Mouse (Mus musculus): ENCODE data around the gene Dpm1. TPM values are rescaled to one million over a fixed set of nuclear protein-coding genes. Genes with fewer than 3 reads are reported as not detected.

Gene Dpm1
- polyA plus RNA-seq, 1 experiment, result 54.7 TPM

DNA sequence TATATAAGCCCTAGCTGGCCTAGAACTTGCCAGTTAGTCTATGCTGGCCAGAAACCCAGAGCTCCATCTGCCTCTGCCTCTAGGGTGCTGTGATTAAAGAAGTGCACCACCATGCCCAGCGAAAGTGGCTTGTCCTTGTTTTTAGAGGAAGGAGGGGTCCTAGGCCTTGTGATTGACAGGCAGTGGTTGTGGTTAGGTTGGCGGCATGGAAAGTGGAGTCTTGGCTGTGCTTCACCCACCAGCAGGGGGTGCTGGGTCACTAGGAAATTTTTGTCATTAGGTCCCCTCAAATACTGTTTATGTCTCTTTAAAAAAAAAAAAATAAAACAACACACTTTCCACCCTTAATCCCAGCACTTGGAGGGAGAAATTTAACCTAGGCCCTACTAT lies 18.5 kb upstream of the Dpm1 start:
- Histone ChIP-seq H3K4me1 (ENCODE audit: control insufficient read depth, insufficient read depth, low read length) (peaks cover under 1% of the 10 kb centered on the region), H3K27ac (ENCODE audit: insufficient read depth, low read length) (no peak overlapping the region), H3K36me3 (ENCODE audit: control insufficient read depth, insufficient read depth, low read length, poor library complexity, severe bottlenecking) (no peaks in the 10 kb centered on the region), H3K27me3 (ENCODE audit: control insufficient read depth, insufficient read depth, low read length, poor library complexity, severe bottlenecking) (no peaks in the 10 kb centered on the region), H3K9me3 (replicated peaks; ENCODE audit: control insufficient read depth, insufficient read depth, low read length, poor library complexity, severe bottlenecking) (no peaks in the 10 kb centered on the region), H3K4me3 (ENCODE audit: low read depth, low read length) (no peak overlapping the region), H3K9ac (ENCODE audit: low read depth, poor library complexity, severe bottlenecking) (no peak overlapping the region)
- TF ChIP-seq POLR2A (IDR thresholded peaks at IDR 0.05; ENCODE audit: insufficient read depth, low read length) (no peak), CTCF (IDR thresholded peaks at IDR 0.05; ENCODE audit: low read depth, low read length) (peak; percentile 59)

- TF ChIP-seq EP300 (IDR thresholded peaks at IDR 0.05; ENCODE audit: insufficient read depth, low read depth, low read length), result no peak
- no peak for TF ChIP-seq POLR2A (IDR thresholded peaks at IDR 0.05; ENCODE audit: insufficient read depth, low read length)
- TF ChIP-seq CTCF (IDR thresholded peaks at IDR 0.05; ENCODE audit: low read depth, low read length), result no peak
- no peaks in the 10 kb centered on the region for H3K9me3 ChIP-seq (replicated peaks; ENCODE audit: control insufficient read depth, insufficient read depth, low read length, poor library complexity, severe bottlenecking)
- H3K27ac ChIP-seq (ENCODE audit: insufficient read depth, low read length), result no peak overlapping the region
- H3K36me3 ChIP-seq (ENCODE audit: control insufficient read depth, insufficient read depth, low read length, poor library complexity, severe bottlenecking), result no peaks in the 10 kb centered on the region
- H3K27me3 ChIP-seq (ENCODE audit: control insufficient read depth, insufficient read depth, low read length, poor library complexity, severe bottlenecking), result no peaks in the 10 kb centered on the region
- no peak overlapping the region for H3K4me3 ChIP-seq (ENCODE audit: low read depth, low read length)
- H3K4me1 ChIP-seq (ENCODE audit: control insufficient read depth, insufficient read depth, low read length), result no peaks in the 10 kb centered on the region
- no peak overlapping the region for H3K9ac ChIP-seq (ENCODE audit: low read depth, poor library complexity, severe bottlenecking)
Measured at GRCm38 (mm10) chr2:168248167-168248855, 17.9 kb upstream of the Dpm1 start.

DNA sequence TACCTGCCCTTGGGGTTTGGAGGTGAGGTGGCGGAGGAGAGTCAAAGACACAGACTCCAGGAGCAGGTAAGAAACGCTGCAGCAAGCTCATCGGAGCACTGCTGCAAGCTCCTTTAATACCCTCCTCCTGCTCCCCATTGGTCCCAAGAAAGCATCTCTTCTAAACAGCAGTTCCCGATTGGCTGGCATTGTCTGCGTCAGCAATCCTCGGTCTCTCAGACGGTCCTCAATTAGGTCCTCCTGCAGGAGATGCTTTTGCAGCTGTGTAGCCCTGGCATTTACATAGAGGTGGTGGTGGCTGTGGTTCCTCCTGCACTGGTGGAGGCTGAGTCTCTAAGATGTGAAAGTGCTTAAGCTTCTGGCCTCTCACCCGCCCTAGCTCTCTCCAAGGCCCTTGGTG lies 15.2 kb upstream of the Dpm1 start:
- TF ChIP-seq EP300 (IDR thresholded peaks at IDR 0.05; ENCODE audit: insufficient read depth, low read depth, low read length) (no peak), CTCF (IDR thresholded peaks at IDR 0.05; ENCODE audit: low read depth, low read length) (no peak), POLR2A (IDR thresholded peaks at IDR 0.05; ENCODE audit: insufficient read depth, low read length) (no peak)
- Histone ChIP-seq H3K9ac (ENCODE audit: low read depth, poor library complexity, severe bottlenecking) (no peak overlapping the region), H3K27ac (ENCODE audit: insufficient read depth, low read length) (no peak overlapping the region), H3K36me3 (ENCODE audit: control insufficient read depth, insufficient read depth, low read length, poor library complexity, severe bottlenecking) (no peaks in the 10 kb centered on the region), H3K4me3 (ENCODE audit: low read depth, low read length) (no peak overlapping the region), H3K9me3 (replicated peaks; ENCODE audit: control insufficient read depth, insufficient read depth, low read length, poor library complexity, severe bottlenecking) (no peaks in the 10 kb centered on the region), H3K27me3 (ENCODE audit: control insufficient read depth, insufficient read depth, low read length, poor library complexity, severe bottlenecking) (no peaks in the 10 kb centered on the region), H3K4me1 (ENCODE audit: control insufficient read depth, insufficient read depth, low read length) (no peaks in the 10 kb centered on the region)

GRCm38 (mm10) chr2:168243278-168243677 lies 12.9 kb upstream of the Dpm1 start:
- no peak overlapping the region for H3K9ac ChIP-seq (ENCODE audit: low read depth, poor library complexity, severe bottlenecking)
- H3K4me1 ChIP-seq (ENCODE audit: control insufficient read depth, insufficient read depth, low read length), result no peaks in the 10 kb centered on the region
- H3K36me3 ChIP-seq (ENCODE audit: control insufficient read depth, insufficient read depth, low read length, poor library complexity, severe bottlenecking), result no peaks in the 10 kb centered on the region
- H3K27ac ChIP-seq (ENCODE audit: insufficient read depth, low read length), result no peak overlapping the region
- 0 out of 2 replicates have a peak, but pooled peaks cover 2% of the 10 kb centered on the region for H3K9me3 ChIP-seq (replicated peaks; ENCODE audit: control insufficient read depth, insufficient read depth, low read length, poor library complexity, severe bottlenecking)
- H3K4me3 ChIP-seq (ENCODE audit: low read depth, low read length), result no peak overlapping the region
- no peaks in the 10 kb centered on the region for H3K27me3 ChIP-seq (ENCODE audit: control insufficient read depth, insufficient read depth, low read length, poor library complexity, severe bottlenecking)
- TF ChIP-seq POLR2A (IDR thresholded peaks at IDR 0.05; ENCODE audit: insufficient read depth, low read length), result no peak
- TF ChIP-seq EP300 (IDR thresholded peaks at IDR 0.05; ENCODE audit: insufficient read depth, low read depth, low read length), result no peak
- TF ChIP-seq CTCF (IDR thresholded peaks at IDR 0.05; ENCODE audit: low read depth, low read length), result peak; percentile 30

- Histone ChIP-seq H3K9me3 (replicated peaks; ENCODE audit: control insufficient read depth, insufficient read depth, low read length, poor library complexity, severe bottlenecking) (0 out of 2 replicates have a peak, but pooled peaks cover 3% of the 10 kb centered on the region), H3K36me3 (ENCODE audit: control insufficient read depth, insufficient read depth, low read length, poor library complexity, severe bottlenecking) (no peaks in the 10 kb centered on the region), H3K27me3 (ENCODE audit: control insufficient read depth, insufficient read depth, low read length, poor library complexity, severe bottlenecking) (no peaks in the 10 kb centered on the region), H3K27ac (ENCODE audit: insufficient read depth, low read length) (no peak overlapping the region), H3K4me1 (ENCODE audit: control insufficient read depth, insufficient read depth, low read length) (no peaks in the 10 kb centered on the region), H3K4me3 (ENCODE audit: low read depth, low read length) (no peak overlapping the region), H3K9ac (ENCODE audit: low read depth, poor library complexity, severe bottlenecking) (no peak overlapping the region)
- TF ChIP-seq CTCF (IDR thresholded peaks at IDR 0.05; ENCODE audit: low read depth, low read length) (no peak), EP300 (IDR thresholded peaks at IDR 0.05; ENCODE audit: insufficient read depth, low read depth, low read length) (no peak), POLR2A (IDR thresholded peaks at IDR 0.05; ENCODE audit: insufficient read depth, low read length) (no peak)
Measured at GRCm38 (mm10) chr2:168242841-168243240, 12.4 kb upstream of the Dpm1 start.

DNA sequence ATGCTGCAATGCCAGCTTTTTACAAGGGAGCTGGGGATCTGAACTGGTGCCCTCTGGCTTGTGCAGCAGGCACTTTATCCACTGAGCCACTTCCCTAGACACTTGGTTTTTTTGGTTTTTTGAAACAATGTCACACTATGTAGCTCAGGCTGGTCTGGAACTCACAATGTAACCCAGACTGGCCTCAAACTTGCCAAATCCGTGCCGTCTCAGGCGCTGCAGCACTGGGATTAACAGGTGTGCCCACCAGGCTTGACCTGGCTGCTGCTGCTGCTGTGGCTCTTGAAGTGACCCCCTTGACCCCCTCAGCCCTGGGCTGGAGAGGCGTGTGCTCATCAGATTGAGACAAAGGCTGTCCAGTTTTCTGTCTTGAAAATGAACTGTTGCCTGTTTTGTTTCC lies 7.9 kb upstream of the Dpm1 start:
- Histone ChIP-seq H3K9ac (ENCODE audit: low read depth, poor library complexity, severe bottlenecking) (no peak overlapping the region), H3K27ac (ENCODE audit: insufficient read depth, low read length) (no peak overlapping the region), H3K4me3 (ENCODE audit: low read depth, low read length) (no peak overlapping the region), H3K36me3 (ENCODE audit: control insufficient read depth, insufficient read depth, low read length, poor library complexity, severe bottlenecking) (no peaks in the 10 kb centered on the region), H3K4me1 (ENCODE audit: control insufficient read depth, insufficient read depth, low read length) (no peaks in the 10 kb centered on the region), H3K27me3 (ENCODE audit: control insufficient read depth, insufficient read depth, low read length, poor library complexity, severe bottlenecking) (no peaks in the 10 kb centered on the region), H3K9me3 (replicated peaks; ENCODE audit: control insufficient read depth, insufficient read depth, low read length, poor library complexity, severe bottlenecking) (peaks cover 7% of the 10 kb centered on the region; the same call in 1 of the 2 replicates)
- TF ChIP-seq EP300 (IDR thresholded peaks at IDR 0.05; ENCODE audit: insufficient read depth, low read depth, low read length), result no peak
- no peak for TF ChIP-seq POLR2A (IDR thresholded peaks at IDR 0.05; ENCODE audit: insufficient read depth, low read length)
- TF ChIP-seq CTCF (IDR thresholded peaks at IDR 0.05; ENCODE audit: low read depth, low read length), result no peak
